Mouse (Mus musculus): ENCODE data around the gene Olfr597. TPM values are rescaled to one million over a fixed set of nuclear protein-coding genes. Genes with fewer than 3 reads are reported as not detected.
"Not testable (repeated sequence)": the region's sequence is repeated elsewhere in the genome, so short reads cannot be mapped to it uniquely, and the experiment has no call there.

Olfr597 gene
- total RNA-seq (2021): not detected
- long read RNA-seq, experiment 1: 0 reads
- long read RNA-seq, experiment 2: 0 reads

GRCm38 (mm10) chr7:103316015-103316414 is at the start of gene Olfr597:
Olfr597 (plus strand) TSS chr7:103316315.
- DNase-seq (ENCODE audit: low spot score in 2 of 2): not testable (repeated sequence)

- DNase-seq (ENCODE audit: low spot score in 2 of 2): not testable (repeated sequence)
These were observed 10.8 kb upstream of the Olfr597 start, which contains the start of gene Olfr596 for GRCm38 (mm10) chr7:103305348-103305747. Olfr596 (plus strand) TSS chr7:103305648.

- no peak for DNase-seq (ENCODE audit: low spot score in 2 of 2)
These were observed 7.2 kb downstream of the Olfr597 start, which contains the start of gene Olfr598 for GRCm38 (mm10) chr7:103323268-103323667. Olfr598 (plus strand) TSS chr7:103323568.

GRCm38 (mm10) chr7:103335617-103336016 is 19.5 kb downstream of the Olfr597 start, which contains the start of gene Olfr599:
Olfr599 (plus strand) TSS chr7:103335917.
- no peak for DNase-seq (ENCODE audit: low spot score in 2 of 2)

GRCm38 (mm10) chr7:103349569-103349968 is 33.5 kb downstream of the Olfr597 start, which contains the start of gene Olfr600:
Olfr600 (minus strand) TSS chr7:103349669.
- no peak for DNase-seq (ENCODE audit: low spot score in 2 of 2)

- no peak for DNase-seq (ENCODE audit: low spot score in 2 of 2)
These were observed 46.4 kb downstream of the Olfr597 start, which contains the start of gene Olfr601 for GRCm38 (mm10) chr7:103362555-103362954. Olfr601 (minus strand) TSS chr7:103362655.

Small RNA genes lying within 50 kb of the gene (microRNA-seq; reads per million reads assigned to microRNA genes)
- 0 reads per million in 2 experiments for gene Gm23550 (ENCODE audit: borderline number of aligned reads in 2 of 2)

Other genes with a start within 250 kb of the Olfr597 start
- not detected for gene Olfr584, start 234.4 kb upstream of the Olfr597 start, total RNA-seq (2021)
- not detected for gene Olfr585, start 218.6 kb upstream of the Olfr597 start, total RNA-seq (2021)
- not detected for gene Olfr586, start 190.7 kb upstream of the Olfr597 start, total RNA-seq (2021)
- not detected for gene Olfr588-ps1, start 175.4 kb upstream of the Olfr597 start, total RNA-seq (2021)
- gene Olfr589, start 160.0 kb upstream of the Olfr597 start, total RNA-seq (2021): not detected
- not detected for gene Olfr591, start 138.0 kb upstream of the Olfr597 start, total RNA-seq (2021)
- gene Olfr592, start 131.5 kb upstream of the Olfr597 start, total RNA-seq (2021): not detected
- not detected for gene Olfr593, start 104.5 kb upstream of the Olfr597 start, total RNA-seq (2021)
- gene Olfr594, start 99.3 kb upstream of the Olfr597 start, total RNA-seq (2021): not detected
- gene Usp17ld, start 63.8 kb upstream of the Olfr597 start, total RNA-seq (2021): not detected
- not detected for gene Olfr596, start 10.7 kb upstream of the Olfr597 start, total RNA-seq (2021)
- not detected for gene Olfr598, start 7.3 kb downstream of the Olfr597 start, total RNA-seq (2021)
- gene Olfr599, start 19.6 kb downstream of the Olfr597 start, total RNA-seq (2021): not detected
- gene Olfr600, start 33.4 kb downstream of the Olfr597 start, total RNA-seq (2021): not detected
- gene Olfr601, start 46.3 kb downstream of the Olfr597 start, total RNA-seq (2021): not detected
- not detected for gene Olfr603, start 69.9 kb downstream of the Olfr597 start, total RNA-seq (2021)
- not detected for gene Usp17lc, start 98.8 kb downstream of the Olfr597 start, total RNA-seq (2021)
- not detected for gene Olfr605, start 129.1 kb downstream of the Olfr597 start, total RNA-seq (2021)
- gene Olfr606, start 132.7 kb downstream of the Olfr597 start, total RNA-seq (2021): not detected
- not detected for gene Olfr607, start 147.8 kb downstream of the Olfr597 start, total RNA-seq (2021)
- not detected for gene Olfr608, start 153.6 kb downstream of the Olfr597 start, total RNA-seq (2021)
- gene Olfr609, start 181.7 kb downstream of the Olfr597 start, total RNA-seq (2021): not detected
- not detected for gene Olfr610, start 195.8 kb downstream of the Olfr597 start, total RNA-seq (2021)
- gene Olfr611, start 204.5 kb downstream of the Olfr597 start, total RNA-seq (2021): not detected
- not detected for gene Olfr612, start 226.4 kb downstream of the Olfr597 start, total RNA-seq (2021)
- not detected for gene Olfr613, start 231.8 kb downstream of the Olfr597 start, total RNA-seq (2021)
- not detected for gene Olfr615, start 239.8 kb downstream of the Olfr597 start, total RNA-seq (2021)

All from adrenal gland, adult 18-20 months (tissue).